Mouse (Mus musculus): ENCODE results near the gene Slc22a14.
"Not testable (repeated sequence)": the region's sequence is repeated elsewhere in the genome, so short reads cannot be mapped to it uniquely, and the experiment has no call there.

The Slc22a14 gene

DNA sequence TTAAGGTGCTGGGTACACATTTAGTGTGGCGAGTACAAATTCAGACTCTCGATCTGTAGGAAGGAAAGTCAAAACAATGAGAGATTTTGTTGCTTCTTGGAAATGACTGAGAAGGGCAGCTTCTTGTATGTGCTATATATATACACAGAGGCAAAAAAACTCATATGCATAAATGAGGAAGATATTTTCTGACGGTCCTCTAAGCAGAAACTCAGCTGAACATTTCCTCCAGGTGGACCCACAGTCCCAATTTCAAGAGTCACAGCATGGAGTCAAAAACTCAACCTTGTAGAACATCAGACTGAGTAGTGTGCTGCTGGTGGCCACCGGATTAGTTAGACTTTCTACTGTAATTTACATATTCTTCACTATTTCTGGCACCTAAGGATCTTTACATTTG, 102.3 kb downstream of the Slc22a14 start:
- no peak for DNase-seq (ENCODE audit: low spot score in 2 of 2)

DNA sequence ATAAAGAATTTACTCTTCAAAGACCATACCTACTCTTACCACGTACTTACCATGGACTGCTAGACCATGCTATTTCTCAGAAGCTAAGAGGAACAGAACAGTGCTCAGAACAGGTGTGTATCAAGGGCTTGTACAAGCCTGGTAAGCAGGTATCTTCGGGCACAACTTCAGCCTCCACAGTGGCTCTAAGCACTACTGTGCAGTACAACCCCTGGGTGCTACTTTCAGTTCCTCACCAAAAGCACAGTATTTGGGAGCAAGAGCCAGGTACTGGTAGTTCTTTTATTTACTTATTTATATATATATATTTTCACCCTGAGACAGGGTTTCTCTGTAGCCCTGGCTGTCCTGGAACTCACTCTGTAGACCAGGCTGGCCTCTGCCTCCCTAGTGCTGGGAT, 104.5 kb downstream of the Slc22a14 start:
- no peak for DNase-seq (ENCODE audit: low spot score in 2 of 2)

GRCm38 (mm10) chr9:119258785-119259184, 106.6 kb downstream of the Slc22a14 start:
- no peak for DNase-seq (ENCODE audit: low spot score in 2 of 2)

GRCm38 (mm10) chr9:119258128-119258527, 107.2 kb downstream of the Slc22a14 start:
- DNase-seq (ENCODE audit: low spot score in 2 of 2) = no peak

DNA sequence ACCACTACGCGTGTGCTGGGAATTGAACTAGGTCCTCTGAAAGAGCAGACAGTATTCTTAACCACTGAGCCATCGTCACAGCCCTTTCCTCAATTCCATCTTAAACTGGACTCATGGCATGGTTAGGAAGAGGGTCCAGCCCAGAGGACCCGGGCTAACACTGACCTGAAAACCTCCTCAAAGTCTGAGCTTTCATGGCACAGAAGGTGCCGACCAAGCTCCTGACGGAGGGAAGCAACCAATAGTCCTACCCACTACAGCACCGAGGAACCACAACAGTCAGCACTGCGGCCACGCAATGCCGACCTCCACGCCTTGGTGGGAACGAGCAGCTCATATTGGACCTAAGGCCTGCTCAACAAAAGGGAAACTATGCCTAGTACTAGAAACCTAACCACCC, 109.2 kb downstream of the Slc22a14 start:
- no peak for DNase-seq (ENCODE audit: low spot score in 2 of 2)

DNA sequence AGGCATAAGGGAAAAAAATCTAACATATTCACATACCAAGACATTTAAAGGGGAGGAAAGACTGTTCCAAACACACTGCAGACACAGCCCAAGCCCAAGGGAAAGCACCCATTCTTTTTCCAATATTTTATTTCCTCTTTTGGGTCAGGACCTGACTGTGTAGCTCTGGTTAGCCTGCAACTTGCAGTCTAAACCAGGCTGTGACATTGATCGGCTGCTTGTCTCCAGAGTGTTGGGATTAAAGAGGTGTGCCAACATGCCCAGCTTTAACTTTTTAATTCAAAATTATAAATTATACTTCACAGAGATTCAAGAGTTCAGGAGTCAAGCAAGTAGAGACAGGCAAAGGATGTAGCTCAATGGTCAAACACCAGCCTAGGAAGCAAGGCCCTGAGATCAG, 110.3 kb downstream of the Slc22a14 start:
- no peak for DNase-seq (ENCODE audit: low spot score in 2 of 2)

DNA sequence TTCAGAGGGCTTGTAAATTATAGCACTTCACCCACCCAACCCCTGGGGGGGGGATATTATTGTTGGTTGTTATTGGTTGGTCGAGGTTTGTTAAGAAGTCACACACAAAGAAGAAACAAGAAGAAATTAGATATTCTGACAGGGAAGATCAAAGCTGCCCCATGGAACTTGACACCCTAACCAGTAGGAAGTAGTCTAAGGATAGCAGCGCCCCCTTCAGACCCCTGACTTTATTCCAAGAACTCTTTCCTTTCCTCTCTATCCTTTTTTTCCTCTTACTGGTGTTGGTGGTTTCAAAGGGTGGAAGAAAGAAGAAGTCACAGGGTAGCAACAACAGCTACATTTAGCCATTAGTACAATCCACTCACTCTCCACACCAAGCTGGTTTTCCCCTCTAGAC, 111.2 kb downstream of the Slc22a14 start:
- DNase-seq (ENCODE audit: low spot score in 2 of 2) = no peak

- DNase-seq (ENCODE audit: low spot score in 2 of 2) = no peak
Observed at GRCm38 (mm10) chr9:119247996-119248395, 117.4 kb downstream of the Slc22a14 start.

DNA sequence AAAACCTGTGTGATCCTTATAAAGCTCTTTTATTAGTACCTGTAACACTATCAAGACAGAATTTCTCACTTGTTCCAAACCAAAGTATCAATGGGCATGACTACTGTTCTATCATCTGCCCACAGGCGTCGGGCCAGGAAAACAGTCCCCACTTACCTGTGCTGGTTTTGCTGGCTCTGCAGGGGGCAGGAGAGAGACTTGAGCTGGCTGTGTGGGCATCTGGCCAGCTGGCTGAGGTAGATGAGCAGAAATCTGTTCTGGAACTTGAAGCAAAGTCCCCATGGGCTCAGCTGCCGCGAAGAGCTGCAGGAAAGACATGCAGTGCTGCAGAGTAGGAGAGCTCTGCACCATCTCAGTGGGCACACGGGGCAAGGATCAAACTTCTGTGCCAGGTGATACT, 118.5 kb downstream of the Slc22a14 start:
- DNase-seq (ENCODE audit: low spot score in 2 of 2) = no peak

DNA sequence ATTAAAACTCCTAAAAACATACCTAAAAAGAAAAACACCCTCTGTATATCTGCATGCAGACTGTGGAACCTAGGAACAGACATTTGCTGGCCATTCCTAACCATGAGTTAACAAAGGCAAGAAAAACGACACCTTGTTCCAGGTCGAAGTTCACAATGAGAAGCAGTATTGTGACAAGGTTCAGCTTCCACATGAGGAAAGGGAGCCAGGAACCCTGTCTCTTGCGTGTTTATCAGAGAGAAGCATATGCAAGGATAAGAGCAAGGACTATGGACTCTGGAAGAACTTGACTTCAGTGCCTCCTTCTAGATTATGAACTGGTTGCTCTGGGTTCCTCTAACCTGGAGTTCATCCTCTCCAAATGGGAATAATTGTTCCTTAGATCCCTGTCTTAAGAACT, 121.4 kb downstream of the Slc22a14 start:
- no peak for DNase-seq (ENCODE audit: low spot score in 2 of 2)

DNA sequence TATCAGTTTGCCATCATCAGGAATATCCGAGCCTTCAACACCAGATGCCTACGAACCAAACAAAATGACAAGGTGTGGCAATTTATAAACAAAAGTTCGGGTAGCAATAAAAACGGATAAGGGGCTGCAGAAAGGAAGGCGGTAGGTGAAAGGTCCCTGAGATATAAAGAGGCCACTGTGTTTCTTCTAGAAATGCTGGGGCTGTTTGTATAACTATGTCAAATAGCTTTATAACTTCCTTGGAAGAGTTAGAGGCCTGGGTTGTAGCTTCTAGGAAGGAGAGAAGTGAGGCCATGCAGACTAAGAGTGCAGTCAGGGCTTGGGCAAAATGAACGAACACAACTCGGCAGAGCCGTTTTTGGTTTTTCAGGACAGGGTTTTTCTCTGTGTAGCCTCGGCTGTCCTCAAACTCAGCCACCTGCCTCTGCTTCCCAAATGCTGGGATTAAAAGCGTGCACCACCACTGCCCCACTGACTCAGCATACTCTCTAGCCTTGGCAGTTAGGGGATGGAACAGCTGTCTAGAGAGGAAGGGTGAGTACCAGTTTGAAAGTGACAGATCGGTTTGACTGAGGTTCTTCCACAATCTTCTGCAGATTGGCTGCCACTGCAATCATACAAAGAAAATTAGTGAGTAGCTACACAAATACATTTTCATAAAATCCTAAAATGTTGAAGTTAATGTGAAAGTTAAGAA, 124.0 kb downstream of the Slc22a14 start:
- no peak for DNase-seq (ENCODE audit: low spot score in 2 of 2)

GRCm38 (mm10) chr9:119240286-119240997, 124.9 kb downstream of the Slc22a14 start:
- DNase-seq (ENCODE audit: low spot score in 2 of 2) = no peak

GRCm38 (mm10) chr9:119239274-119239673, 126.1 kb downstream of the Slc22a14 start:
- no peak for DNase-seq (ENCODE audit: low spot score in 2 of 2)

GRCm38 (mm10) chr9:119238796-119239195, 126.6 kb downstream of the Slc22a14 start:
- no peak for DNase-seq (ENCODE audit: low spot score in 2 of 2)

GRCm38 (mm10) chr9:119231552-119231951, 133.8 kb downstream of the Slc22a14 start:
- DNase-seq (ENCODE audit: low spot score in 2 of 2) = no peak

- no peak for DNase-seq (ENCODE audit: low spot score in 2 of 2)
Observed at GRCm38 (mm10) chr9:119230829-119231228, 134.5 kb downstream of the Slc22a14 start.

DNA sequence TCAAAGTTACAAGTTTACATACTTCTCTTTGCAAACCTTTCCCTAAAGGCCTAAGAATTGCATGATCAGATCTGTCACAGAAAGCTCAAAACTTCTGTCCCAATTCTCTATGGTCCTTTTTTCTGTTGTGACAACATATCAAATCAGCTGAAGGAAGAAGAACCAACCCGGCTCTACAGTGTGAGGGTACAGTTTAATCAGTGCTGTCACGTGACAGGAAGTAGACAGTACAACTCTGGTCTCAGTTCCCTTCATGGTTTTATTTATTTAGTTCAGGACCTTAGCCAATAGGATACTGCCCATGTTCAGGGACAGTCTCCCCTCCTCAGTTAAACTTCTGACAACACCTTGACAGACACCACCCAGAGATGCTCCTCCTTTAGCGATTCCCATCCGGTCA, 145.1 kb downstream of the Slc22a14 start:
- no peak for DNase-seq (ENCODE audit: low spot score in 2 of 2)

- no peak for DNase-seq (ENCODE audit: low spot score in 2 of 2)
Observed at GRCm38 (mm10) chr9:119219667-119220066, 145.7 kb downstream of the Slc22a14 start.

GRCm38 (mm10) chr9:119215341-119215740, 150.0 kb downstream of the Slc22a14 start:
- not testable (repeated sequence) for DNase-seq (ENCODE audit: low spot score in 2 of 2)

DNA sequence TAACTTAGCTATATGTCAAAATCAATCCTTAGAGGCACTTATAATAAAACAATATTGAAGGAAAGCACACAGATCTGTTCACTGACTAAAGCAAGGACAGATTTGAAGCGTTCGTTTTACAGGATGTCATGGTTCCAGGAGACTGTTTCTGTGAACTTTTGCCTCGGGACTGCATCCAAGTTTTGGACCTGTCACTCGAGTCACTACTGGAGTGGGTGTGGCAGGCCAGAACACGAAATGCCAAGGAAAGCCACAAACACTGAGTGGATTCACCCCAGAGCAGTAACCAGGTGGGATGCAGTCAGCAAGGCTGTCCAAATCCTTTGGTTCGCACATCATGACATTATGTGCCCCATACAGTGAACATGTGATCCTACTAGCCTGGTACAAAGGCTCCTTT, 150.8 kb downstream of the Slc22a14 start:
- no peak for DNase-seq (ENCODE audit: low spot score in 2 of 2)

DNA sequence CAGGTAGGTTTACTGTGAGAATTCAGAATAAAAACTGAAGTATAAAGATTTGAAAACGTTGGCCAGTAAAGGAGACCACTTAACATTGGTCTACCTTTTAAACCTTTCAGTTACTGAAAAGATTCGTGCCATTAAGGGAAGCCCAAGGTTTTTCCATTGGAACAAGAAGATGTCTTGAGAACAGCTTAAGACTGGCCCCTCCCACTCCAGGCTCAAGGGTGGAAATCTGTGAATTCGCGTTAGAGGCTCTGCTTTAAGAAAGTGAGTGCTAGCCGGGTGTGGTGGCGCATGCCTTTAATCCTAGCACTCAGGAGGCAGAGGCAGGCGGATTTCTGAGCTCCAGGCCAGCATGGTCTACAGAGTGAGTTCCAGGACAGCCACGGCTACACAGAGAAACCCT, 152.4 kb downstream of the Slc22a14 start:
- DNase-seq (ENCODE audit: low spot score in 2 of 2) = no peak

DNA sequence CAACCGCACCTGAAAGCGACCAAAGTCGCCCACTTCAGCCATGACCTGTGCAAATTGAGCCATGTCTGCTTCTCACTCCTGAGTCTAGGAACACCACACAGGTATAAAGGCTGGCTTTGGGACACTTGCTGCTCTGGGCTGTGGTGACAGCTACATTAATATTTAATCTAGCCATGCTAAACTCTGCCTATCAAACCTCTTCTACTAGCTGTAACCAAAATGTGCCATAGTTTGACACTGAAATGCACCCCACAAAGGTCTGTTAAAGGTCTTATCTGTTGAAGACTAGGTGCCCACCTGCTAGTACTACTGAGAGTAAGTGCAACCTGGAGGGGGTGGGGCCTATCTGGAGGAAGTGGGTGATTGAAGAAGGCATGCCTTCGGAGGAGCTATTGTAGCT, 156.4 kb downstream of the Slc22a14 start, which contains the start of gene Slc22a13:
Slc22a13 (minus strand) TSS at position 101 of the 400 bp plus-strand sequence.
- no peak for DNase-seq (ENCODE audit: low spot score in 2 of 2)

GRCm38 (mm10) chr9:119207113-119207512, 158.2 kb downstream of the Slc22a14 start:
- no peak for DNase-seq (ENCODE audit: low spot score in 2 of 2)
